Mouse (Mus musculus) thymus, adult 2 months (tissue): Measurements from ENCODE around the gene Ptpn6. TPM values are rescaled to one million over a fixed set of nuclear protein-coding genes. Genes with fewer than 3 reads are reported as not detected.

Source experiments
- DNase-seq: peaks from one replicate; pipeline ENCODE4 v3.0.0; 2021
- H3K27ac ChIP-seq: fragments of 200-500 bp; 2 replicates; pipeline ENCODE4 v1.5.1; 2012; ENCODE audit warnings: low read length, control low read depth; ENCODE audit not compliant: control insufficient read depth, insufficient read depth
- H3K27me3 ChIP-seq: fragments of 200-500 bp; 2 replicates; pipeline ENCODE4 v1.6.1; 2012; ENCODE audit warnings: mild to moderate bottlenecking, low read length, moderate library complexity, mixed read lengths; ENCODE audit not compliant: control insufficient read depth, insufficient read depth
- H3K36me3 ChIP-seq: fragments of 200-500 bp; 2 replicates; pipeline ENCODE4 v1.6.1; 2012; ENCODE audit warnings: mild to moderate bottlenecking, low read length, moderate library complexity; ENCODE audit not compliant: control insufficient read depth, insufficient read depth
- H3K4me1 ChIP-seq: fragments of 200-500 bp; replicated peaks from 2 replicates; pipeline ENCODE4 v1.6.1; 2012; ENCODE audit warnings: low read length; ENCODE audit not compliant: control insufficient read depth, insufficient read depth
- H3K4me3 ChIP-seq: fragments of 200-500 bp; 2 replicates; pipeline ENCODE4 v1.5.1; 2012; ENCODE audit warnings: mild to moderate bottlenecking, low read length, control low read depth, moderate library complexity; ENCODE audit not compliant: control insufficient read depth, insufficient read depth
- CTCF ChIP-seq: fragments of 200-500 bp; IDR thresholded peaks from 2 replicates; pipeline ENCODE4 v1.5.1; 2012; ENCODE audit warnings: mild to moderate bottlenecking, control low read depth, low read length, moderate library complexity, borderline replicate concordance; ENCODE audit not compliant: control insufficient read depth, poor library complexity, insufficient read depth; ENCODE audit errors: extremely low read depth
- POLR2A ChIP-seq: fragments of 200-500 bp; IDR thresholded peaks from 2 replicates; pipeline ENCODE4 v1.6.1; 2012; ENCODE audit warnings: mild to moderate bottlenecking, low read length, control low read depth, moderate library complexity; ENCODE audit not compliant: control insufficient read depth, poor library complexity, insufficient read depth; ENCODE audit errors: extremely low read depth
- WGBS: fragments of 180-500 bp; shearing (Covaris S2); methylation state at CpG from one replicate; pipeline ENCODE4 v1.1.7; 2018; 5-methylcytosine and 5-hydroxymethylcytosine counted together
- polyA plus RNA-seq: library from polyadenylated mRNA; depleted of rRNA; stranded (reverse); fragments of >200 nt; gene quantifications from 2 replicates; pipeline ENCODE4 v1.2.3, GENCODE M21; 2012

Gene Ptpn6
- polyA plus RNA-seq, 1 experiment = 210 TPM

DNA sequence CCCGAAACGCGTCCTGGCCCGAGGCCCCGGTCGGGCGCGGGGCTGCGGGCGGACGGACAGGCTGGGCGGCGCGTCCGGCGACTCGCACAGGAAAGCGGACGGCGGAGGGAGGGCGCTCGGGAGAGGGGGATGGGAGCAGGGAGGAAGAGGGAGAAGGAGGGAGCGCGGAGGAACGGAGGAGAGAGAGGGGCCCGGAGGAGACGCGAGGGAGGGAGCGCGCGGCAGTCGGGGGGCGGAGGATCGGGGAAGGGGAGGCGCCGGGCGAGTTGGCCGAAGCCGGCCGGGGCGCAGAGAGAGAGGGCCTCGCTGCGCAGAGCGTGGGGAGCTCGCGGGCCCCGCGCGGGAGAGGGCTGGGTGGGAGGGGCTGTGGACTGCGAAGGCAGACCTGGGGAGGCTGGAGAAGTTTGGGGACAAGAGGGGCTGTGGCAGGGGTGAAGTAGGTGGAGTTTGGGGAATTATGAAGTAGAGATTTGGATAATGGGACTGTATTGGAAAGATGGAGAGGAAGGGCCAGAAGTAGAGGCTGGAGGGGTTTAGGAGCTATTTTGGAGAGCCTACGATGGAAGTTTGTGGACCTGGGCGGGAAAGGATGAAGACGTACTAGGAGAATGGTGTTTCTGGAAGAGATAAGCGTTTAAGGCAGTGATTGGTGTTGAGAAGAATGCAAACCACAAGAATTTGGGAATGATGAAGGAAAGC, 18.3 kb upstream of the Ptpn6 start:
- Histone ChIP-seq H3K27me3 (no peaks in the 10 kb centered on the region), H3K36me3 (no peaks in the 10 kb centered on the region), H3K4me3 (peak overlapping the region; percentile 47), H3K27ac (no peak overlapping the region), H3K4me1 (peaks cover 7% of the 10 kb centered on the region; the same call in 1 of the 2 replicates)
- peak; percentile 58 for DNase-seq
- 4% methylated on average over 46 of the region's 54 CpGs for WGBS
- TF ChIP-seq CTCF = no peak
- no peak for TF ChIP-seq POLR2A

GRCm38 (mm10) chr6:124755831-124756595, 17.5 kb upstream of the Ptpn6 start, which contains the start of the genes Gm45234 and Atn1:
Gene Gm45234, minus strand, starts transcription at chr6:124756021.
Gene Atn1, minus strand, starts transcription at chr6:124756524.
- TF ChIP-seq POLR2A (no peak), CTCF (no peak)
- DNase-seq = no peak
- WGBS = 4% methylated on average over 92 of the region's 100 CpGs
- Histone ChIP-seq H3K36me3 (no peaks in the 10 kb centered on the region), H3K4me1 (peaks cover 10% of the 10 kb centered on the region; the same call in 1 of the 2 replicates), H3K27ac (no peak within 1 kb of the TSS), H3K27me3 (no peaks in the 10 kb centered on the region), H3K4me3 (peak within 1 kb of the TSS; percentile 47)

DNA sequence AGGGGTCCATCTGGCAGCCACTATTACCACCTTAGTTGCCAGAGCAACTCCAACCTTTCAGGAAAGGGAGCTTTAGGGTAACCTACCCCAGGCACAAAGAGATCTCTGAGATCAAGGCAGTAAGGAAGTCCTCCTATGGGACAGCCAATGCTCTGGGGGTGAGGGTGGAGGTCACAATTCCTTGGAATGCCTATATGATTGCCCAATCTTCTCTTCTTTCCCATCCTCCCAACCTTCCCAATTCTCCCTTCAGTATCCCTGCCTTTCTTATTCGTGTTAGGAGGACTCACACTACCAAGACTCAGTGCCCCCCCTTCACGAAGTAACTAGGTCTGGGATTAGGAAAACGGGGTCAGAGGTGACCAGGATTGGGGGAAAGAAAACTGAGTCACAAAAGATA, 16.8 kb upstream of the Ptpn6 start:
- TF ChIP-seq POLR2A (no peak), CTCF (no peak)
- no peak for DNase-seq
- Histone ChIP-seq H3K27ac (no peak overlapping the region), H3K4me3 (peak overlapping the region; percentile 42; the same call in 1 of the 2 replicates), H3K4me1 (peaks cover 16% of the 10 kb centered on the region), H3K27me3 (no peaks in the 10 kb centered on the region), H3K36me3 (no peaks in the 10 kb centered on the region)
- 50% methylated on average over 3 of the region's 3 CpGs for WGBS

DNA sequence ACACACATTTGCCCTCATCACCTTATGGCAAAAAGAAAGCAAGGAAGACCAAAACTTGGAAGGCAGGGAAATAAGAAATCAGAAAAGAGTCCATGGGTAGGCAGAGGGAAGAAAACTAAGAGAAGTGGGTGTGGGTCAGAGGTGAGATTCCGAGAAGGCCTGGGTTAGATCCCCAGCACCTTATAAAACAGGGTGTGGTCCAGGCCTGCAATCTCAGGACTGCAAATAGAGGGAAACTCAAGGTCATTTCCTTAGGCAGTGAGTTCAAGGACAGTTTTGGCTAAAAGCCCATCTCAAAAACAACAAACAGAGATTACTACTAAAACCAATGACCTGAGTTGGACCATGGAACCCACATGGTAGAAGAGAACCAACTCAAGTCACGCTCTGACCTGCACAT, 15.3 kb upstream of the Ptpn6 start:
- WGBS = 96% methylated on average over 2 of the region's 2 CpGs
- Histone ChIP-seq H3K27me3 (no peaks in the 10 kb centered on the region), H3K36me3 (no peaks in the 10 kb centered on the region), H3K4me1 (peaks cover 14% of the 10 kb centered on the region), H3K4me3 (no peak overlapping the region), H3K27ac (no peak overlapping the region)
- DNase-seq = no peak
- TF ChIP-seq CTCF (no peak), POLR2A (no peak)

- DNase-seq = no peak
- WGBS = 12% methylated on average over 8 of the region's 8 CpGs
- Histone ChIP-seq H3K27ac (no peak overlapping the region), H3K27me3 (no peaks in the 10 kb centered on the region), H3K36me3 (no peaks in the 10 kb centered on the region), H3K4me1 (peaks cover 20% of the 10 kb centered on the region), H3K4me3 (no peak overlapping the region)
- no peak for TF ChIP-seq POLR2A
- no peak for TF ChIP-seq CTCF
These were observed 11.9 kb upstream of the Ptpn6 start for GRCm38 (mm10) chr6:124750405-124750804.
